Mouse (Mus musculus) NIH3T3 (cell line): Measurements from ENCODE around the gene Ncf4.
A peak's percentile ranks its signal among the peaks of the same experiment; 100 is the strongest.

Experiments
- DNase-seq: peaks from one replicate; pipeline ENCODE4 v3.0.0-alpha.2; 2012; ENCODE audit warnings: low read depth

Ncf4 gene

GRCm38 (mm10) chr15:78244695-78245492 lies at the start of gene Ncf4:
Gene Ncf4, plus strand, starts transcription at chr15:78244801.
- DNase-seq = no peak

GRCm38 (mm10) chr15:78195096-78195880 lies 49.3 kb upstream of the Ncf4 start:
- no peak for DNase-seq

- DNase-seq = no peak
Observed at GRCm38 (mm10) chr15:78204053-78204847, 40.4 kb upstream of the Ncf4 start.

GRCm38 (mm10) chr15:78205192-78205591 lies 39.4 kb upstream of the Ncf4 start:
- DNase-seq = peak; percentile 80

- no peak for DNase-seq
Observed at GRCm38 (mm10) chr15:78206312-78206711, 38.3 kb upstream of the Ncf4 start, which contains the start of gene Pvalb. Gene Pvalb, minus strand, starts transcription at chr15:78206400.

- no peak for DNase-seq
Observed at GRCm38 (mm10) chr15:78210203-78210602, 34.4 kb upstream of the Ncf4 start.

GRCm38 (mm10) chr15:78211367-78211766 lies 33.2 kb upstream of the Ncf4 start:
- no peak for DNase-seq

GRCm38 (mm10) chr15:78215269-78215668 lies 29.3 kb upstream of the Ncf4 start:
- peak; percentile 33 for DNase-seq

- no peak for DNase-seq
Observed at GRCm38 (mm10) chr15:78227816-78228215, 16.8 kb upstream of the Ncf4 start.

- DNase-seq = no peak
Observed at GRCm38 (mm10) chr15:78231346-78232331, 13.0 kb upstream of the Ncf4 start.

GRCm38 (mm10) chr15:78234823-78235509 lies 9.6 kb upstream of the Ncf4 start:
- no peak for DNase-seq

GRCm38 (mm10) chr15:78239453-78239852 lies 5.1 kb upstream of the Ncf4 start:
- DNase-seq = peak; percentile 88

GRCm38 (mm10) chr15:78239956-78240617 lies 4.5 kb upstream of the Ncf4 start:
- no peak for DNase-seq

- no peak for DNase-seq
Observed at GRCm38 (mm10) chr15:78241335-78241734, 3.3 kb upstream of the Ncf4 start.

- no peak for DNase-seq
Observed at GRCm38 (mm10) chr15:78243061-78243460, 1.5 kb upstream of the Ncf4 start.

- no peak for DNase-seq
Observed at GRCm38 (mm10) chr15:78243774-78244173, 827 bp upstream of the Ncf4 start.

- DNase-seq = no peak
Observed at GRCm38 (mm10) chr15:78246143-78247116, 1.8 kb downstream of the Ncf4 start.

- DNase-seq = no peak
Observed at GRCm38 (mm10) chr15:78247659-78248058, 3.1 kb downstream of the Ncf4 start.

GRCm38 (mm10) chr15:78248410-78248809 lies 3.8 kb downstream of the Ncf4 start:
- no peak for DNase-seq
